In genomic region chr11:120352571-120353290, GRCm38 (mm10) we compare ENCODE assay signal across 8 mouse cellular contexts. TPM values are rescaled to one million over a fixed set of nuclear protein-coding genes. Genes with fewer than 3 reads are reported as not detected.
DNase-seq lines count a peak whose midpoint lies in the region; ATAC-seq and TF ChIP-seq lines count a peak whose summit lies in the region.

No protein-coding gene starts in this region.

- peaks cover under 1% of the 10 kb centered on the region; the same call in 1 of the 2 replicates for H3K36me3 ChIP-seq in spleen, adult 2 months (ENCODE audit: control insufficient read depth, insufficient read depth, low read length)
- H3K36me3 ChIP-seq in heart, embryonic 15.5 days, result no peaks in the 10 kb centered on the region
- H3K36me3 ChIP-seq in limb, embryonic 12.5 days, result peaks cover 5% of the 10 kb centered on the region; the same call in 1 of the 2 replicates
- no peaks in the 10 kb centered on the region for H3K36me3 ChIP-seq in midbrain, embryonic 16.5 days (ENCODE audit: control insufficient read depth, insufficient read depth, low read length)

- H3K4me1 ChIP-seq in spleen, adult 2 months (ENCODE audit: control insufficient read depth, insufficient read depth, insufficient read length), result no peaks in the 10 kb centered on the region; the same call in 1 of the 2 replicates
- peaks cover 57% of the 10 kb centered on the region for H3K4me1 ChIP-seq in heart, embryonic 15.5 days (replicated peaks)
- H3K4me1 ChIP-seq in limb, embryonic 12.5 days (replicated peaks), result peaks cover 52% of the 10 kb centered on the region
- H3K4me1 ChIP-seq in midbrain, embryonic 16.5 days (ENCODE audit: control insufficient read depth, insufficient read depth, low read length), result peaks cover 25% of the 10 kb centered on the region

- H3K27me3 ChIP-seq in spleen, adult 2 months (ENCODE audit: control insufficient read depth, insufficient read depth, low read length), result no peaks in the 10 kb centered on the region
- H3K27me3 ChIP-seq in heart, embryonic 15.5 days, result no peaks in the 10 kb centered on the region
- no peaks in the 10 kb centered on the region for H3K27me3 ChIP-seq in limb, embryonic 12.5 days
- no peaks in the 10 kb centered on the region for H3K27me3 ChIP-seq in midbrain, embryonic 16.5 days (ENCODE audit: control insufficient read depth, insufficient read depth, low read depth, low read length)

- H3K9me3 ChIP-seq in heart, embryonic 15.5 days (replicated peaks), result no peaks in the 10 kb centered on the region
- no peaks in the 10 kb centered on the region for H3K9me3 ChIP-seq in limb, embryonic 12.5 days
- no peaks in the 10 kb centered on the region for H3K9me3 ChIP-seq in midbrain, embryonic 16.5 days (replicated peaks; ENCODE audit: control insufficient read depth, low read length, poor library complexity, severe bottlenecking)

- H3K9ac ChIP-seq in heart, embryonic 15.5 days, result peak overlapping the region; percentile 24; the same call in 1 of the 2 replicates
- H3K9ac ChIP-seq in limb, embryonic 12.5 days (replicated peaks), result peak overlapping the region; percentile 27; the same call in 1 of the 2 replicates
- H3K9ac ChIP-seq in midbrain, embryonic 16.5 days (ENCODE audit: low read depth, low read length), result peak overlapping the region; percentile 46; the same call in 1 of the 2 replicates

- 50% methylated on average over 13 of the region's 13 CpGs for WGBS in spleen, adult 2 months
- 56% methylated on average over 13 of the region's 13 CpGs for WGBS in heart, embryonic 15.5 days
- WGBS in limb, embryonic 12.5 days, result 65% methylated on average over 13 of the region's 13 CpGs
- 71% methylated on average over 13 of the region's 13 CpGs for WGBS in midbrain, embryonic 16.5 days

- no peak overlapping the region for H3K4me3 ChIP-seq in spleen, adult 2 months (ENCODE audit: extremely low read depth, insufficient read depth, insufficient read length)
- no peak overlapping the region for H3K4me3 ChIP-seq in heart, embryonic 15.5 days
- no peak overlapping the region for H3K4me3 ChIP-seq in limb, embryonic 12.5 days (replicated peaks)
- no peak overlapping the region for H3K4me3 ChIP-seq in midbrain, embryonic 16.5 days (ENCODE audit: low read depth, low read length)

- TF ChIP-seq CTCF in spleen, adult 2 months (IDR thresholded peaks at IDR 0.05; ENCODE audit: extremely low read depth, insufficient read depth, insufficient read length, insufficient replicate concordance), result no peak

- peak overlapping the region; percentile 19; the same call in 1 of the 2 replicates for H3K27ac ChIP-seq in spleen, adult 2 months (ENCODE audit: insufficient read depth, low read length)
- H3K27ac ChIP-seq in heart, embryonic 15.5 days, result peak overlapping the region; percentile 96
- H3K27ac ChIP-seq in limb, embryonic 12.5 days, result peak overlapping the region; percentile 100
- H3K27ac ChIP-seq in midbrain, embryonic 16.5 days (ENCODE audit: low read length), result peak overlapping the region; percentile 61

- peak overlapping the region; percentile 66 for H3K4me2 ChIP-seq in heart, embryonic 15.5 days
- H3K4me2 ChIP-seq in limb, embryonic 12.5 days, result no peak overlapping the region
- no peak overlapping the region for H3K4me2 ChIP-seq in midbrain, embryonic 16.5 days (ENCODE audit: low read length)

- ATAC-seq in heart, embryonic 15.5 days (replicated peaks; ENCODE audit: insufficient number of reproducible peaks, insufficient read depth, low FRiP score, low read depth), result no peak
- no peak for ATAC-seq in limb, embryonic 12.5 days (ENCODE audit: insufficient number of reproducible peaks, insufficient read depth, low FRiP score, low TSS enrichment, low read depth)
- no peak for ATAC-seq in midbrain, embryonic 16.5 days

- no peak for TF ChIP-seq POLR2A in spleen, adult 2 months (IDR thresholded peaks at IDR 0.05; ENCODE audit: low read depth, low read length)

- DNase-seq in adrenal gland, adult (ENCODE audit: inconsistent age in 2 of 2, low spot score in 1 of 2), result peak; percentile 65 to 74
- no peak for DNase-seq in adrenal gland, postnatal 25 days
- DNase-seq in spleen, adult 2 months (ENCODE audit: low read depth in 1 of 2, low spot score in 2 of 2), result peak in 1 of 2 experiments; percentile 9
- no peak for DNase-seq in spleen, postnatal 36 days (ENCODE audit: low spot score in 2 of 2)
- DNase-seq in layer of hippocampus, postnatal 14 days (ENCODE audit: low spot score in 2 of 2), result no peak

RNA-seq across cellular contexts. Expression of gene Actg1, which starts 4.4 kb away (rescaled TPM):
- total RNA-seq in adrenal gland, postnatal 25 days (2021), result 1,036 and 1,352 TPM in 2 replicates
- polyA plus RNA-seq in spleen, adult 2 months (2012; rRNA removed), result 951 and 978 TPM in 2 replicates
- 921 and 1,308 TPM in 2 replicates for polyA plus RNA-seq in heart, embryonic 15.5 days (2015; fragmentation: Nextera tagmentation; extraction: Ambion mirVana)
- polyA plus RNA-seq in limb, embryonic 12.5 days (2016; fragmentation: Nextera tagmentation; extraction: Ambion mirVana), result 2,805 and 2,814 TPM in 2 replicates
- polyA plus RNA-seq in midbrain, embryonic 16.5 days (2015; fragmentation: Nextera tagmentation; extraction: Ambion mirVana), result 4,277 and 4,299 TPM in 2 replicates
- total RNA-seq in layer of hippocampus, postnatal 14 days (2021), result 1,000 to 10,000 TPM; 1,835 to 1,925 TPM

RNA-seq across cellular contexts. Expression of gene Fscn2, which starts 8.6 kb away (rescaled TPM):
- 0.79 TPM in 1 of 2 replicates, not detected in the other for total RNA-seq in adrenal gland, postnatal 25 days (2021)
- 0.08 TPM in 1 of 2 replicates, not detected in the other for polyA plus RNA-seq in spleen, adult 2 months (2012; rRNA removed)
- 0.42 and 0.66 TPM in 2 replicates for polyA plus RNA-seq in heart, embryonic 15.5 days (2015; fragmentation: Nextera tagmentation; extraction: Ambion mirVana)
- polyA plus RNA-seq in limb, embryonic 12.5 days (2016; fragmentation: Nextera tagmentation; extraction: Ambion mirVana), result 0.64 TPM in 2 replicates
- polyA plus RNA-seq in midbrain, embryonic 16.5 days (2015; fragmentation: Nextera tagmentation; extraction: Ambion mirVana), result 1.2 and 1.3 TPM in 2 replicates
- total RNA-seq in layer of hippocampus, postnatal 14 days (2021), result under 1 TPM; 0.48 to 0.67 TPM

RNA-seq across cellular contexts. Expression of gene Faap100, which starts 25.8 kb away (rescaled TPM):
- 35.8 and 55.1 TPM in 2 replicates for total RNA-seq in adrenal gland, postnatal 25 days (2021)
- 36.5 and 53.8 TPM in 2 replicates for polyA plus RNA-seq in spleen, adult 2 months (2012; rRNA removed)
- polyA plus RNA-seq in heart, embryonic 15.5 days (2015; fragmentation: Nextera tagmentation; extraction: Ambion mirVana), result 27.0 and 38.0 TPM in 2 replicates
- 38.0 and 40.0 TPM in 2 replicates for polyA plus RNA-seq in limb, embryonic 12.5 days (2016; fragmentation: Nextera tagmentation; extraction: Ambion mirVana)
- 119 and 126 TPM in 2 replicates for polyA plus RNA-seq in midbrain, embryonic 16.5 days (2015; fragmentation: Nextera tagmentation; extraction: Ambion mirVana)
- 10 to 100 TPM; 31.9 to 38.1 TPM for total RNA-seq in layer of hippocampus, postnatal 14 days (2021)

Comparison
In these comparisons a context has a peak if more than half of its experiments do, and no peak if none do; other contexts are left out.
1. DNase-seq: peak in adrenal gland, adult (2 of 2); none in adrenal gland, postnatal 25 days (single experiment), spleen, postnatal 36 days (0 of 2) and layer of hippocampus, postnatal 14 days (0 of 2).
2. H3K27ac ChIP-seq: peak in every context shown above with its lines; median percentile 100 in limb, embryonic 12.5 days; 96 in heart, embryonic 15.5 days; 61 in midbrain, embryonic 16.5 days; 19 in spleen, adult 2 months.
3. Peak in every context shown above with its lines, with median percentiles within 50 percentile points of each other: H3K9ac ChIP-seq.